Mouse (Mus musculus) G1E (cell line): ENCODE measurements at regions not wholly inside any gene's neighbourhood (a gene's known extent, or its start where the extent isn't known, plus 50 kb on each side); places are given as distances from the start of the nearest gene placed in this dataset.

ENCODE experiments used
- CTCF ChIP-seq: IDR thresholded peaks from 2 replicates; pipeline ENCODE4 v1.5.1; 2012; ENCODE audit warnings: low read depth, low read length, inconsistent platforms, mixed read lengths
- GATA1 ChIP-seq: IDR thresholded peaks from 2 replicates; pipeline ENCODE4 v1.6.1; 2012; ENCODE audit warnings: borderline replicate concordance, low read length, inconsistent platforms, mixed read lengths
- GATA2 ChIP-seq: IDR thresholded peaks from 2 replicates; pipeline ENCODE4 v1.6.1; 2012; ENCODE audit warnings: low read depth, low read length, inconsistent platforms, borderline replicate concordance

GRCm38 (mm10) chr15:59783393-59783781 is 233.0 kb downstream of the 4933412E24Rik start:
- TF ChIP-seq CTCF (no peak), GATA2 (no peak), GATA1 (no peak)
